Mouse (Mus musculus) CH12.LX (cell line): ENCODE results near the gene Trim29. TPM values are rescaled to one million over a fixed set of nuclear protein-coding genes. Genes with fewer than 3 reads are reported as not detected.

Source experiments
- DNase-seq: peaks from one replicate; pipeline ENCODE4 v3.0.0-alpha.2; 2013; ENCODE audit errors: extremely low read depth
- H3K27ac ChIP-seq: 2 replicates; pipeline ENCODE4 v1.5.1; 2012; ENCODE audit warnings: low read depth, mild to moderate bottlenecking, control low read depth, moderate library complexity; ENCODE audit not compliant: insufficient read depth
- H3K27me3 ChIP-seq: replicated peaks from 2 replicates; pipeline ENCODE3; 2012; ENCODE audit warnings: inconsistent platforms
- H3K36me3 ChIP-seq, 2 experiments: replicated peaks in 1 of 2; 2 replicates each; pipeline versions ENCODE3 to v1.6.1; 2012; ENCODE audit warnings: inconsistent platforms in 1 of 2, low read length in 1 of 2, mild to moderate bottlenecking in 1 of 2, mixed read lengths in 1 of 2, moderate library complexity in 1 of 2; ENCODE audit not compliant: control insufficient read depth in 1 of 2, insufficient read depth in 1 of 2
- H3K4me1 ChIP-seq, 2 experiments: 2 replicates each; pipeline ENCODE4 v1.6.1; 2012; ENCODE audit warnings: inconsistent platforms in 1 of 2, moderate library complexity in 1 of 2; ENCODE audit not compliant: insufficient read depth in 2 of 2, control insufficient read depth in 1 of 2
- H3K4me2 ChIP-seq: 2 replicates; pipeline ENCODE4 v1.6.1; 2012; ENCODE audit warnings: low read depth, mild to moderate bottlenecking, control low read depth; ENCODE audit not compliant: poor library complexity, insufficient read depth, severe bottlenecking
- H3K4me3 ChIP-seq, 3 experiments: fragments of 150-350 bp in 1 of 3; sonication (generic) in 1 of 3; replicated peaks in 1 of 3; 2 replicates each; pipeline versions ENCODE3 to v1.5.1; 2011 to 2012; ENCODE audit warnings: low read depth in 2 of 3, low read length in 2 of 3, mild to moderate bottlenecking in 2 of 3, moderate library complexity in 2 of 3, control low read depth in 1 of 3, improper control_type of control experiment in 1 of 3, inconsistent platforms in 1 of 3, mixed read lengths in 1 of 3; ENCODE audit not compliant: poor library complexity in 1 of 3
- H3K79me2 ChIP-seq: replicated peaks from 2 replicates; pipeline ENCODE4 v1.6.1; 2012; ENCODE audit warnings: mild to moderate bottlenecking, moderate library complexity; ENCODE audit not compliant: control insufficient read depth, poor library complexity, insufficient read depth, severe bottlenecking; ENCODE audit errors: extremely low read depth
- H3K9ac ChIP-seq: 2 replicates; pipeline ENCODE4 v1.6.1; 2012; ENCODE audit warnings: low read depth, mild to moderate bottlenecking, control low read depth, moderate library complexity; ENCODE audit not compliant: insufficient read depth
- H3K9me3 ChIP-seq: replicated peaks from 2 replicates; pipeline ENCODE3; 2012; ENCODE audit warnings: low read length, inconsistent platforms, mixed read lengths
- BHLHE40 ChIP-seq: IDR thresholded peaks from 2 replicates; pipeline ENCODE4 v1.6.1; 2011; ENCODE audit warnings: mild to moderate bottlenecking, low read depth, low read length, improper control_type of control experiment
- CHD1 ChIP-seq: IDR thresholded peaks from 2 replicates; pipeline ENCODE4 v1.6.1; 2012; ENCODE audit warnings: low read depth, low read length, improper control_type of control experiment, inconsistent platforms
- E2F4 ChIP-seq: IDR thresholded peaks from 2 replicates; pipeline ENCODE4 v1.6.1; 2011; ENCODE audit warnings: low read depth, low read length, improper control_type of control experiment; ENCODE audit not compliant: insufficient replicate concordance
- ETS1 ChIP-seq: conservative IDR thresholded peaks from 2 replicates; pipeline ENCODE4 v1.6.1; 2012; ENCODE audit warnings: low read depth, mild to moderate bottlenecking, inconsistent platforms, low read length, improper control_type of control experiment, moderate library complexity
- GABPA ChIP-seq: IDR thresholded peaks from 2 replicates; pipeline ENCODE4 v1.6.1; 2012; ENCODE audit warnings: low read depth, low read length, improper control_type of control experiment, inconsistent platforms; ENCODE audit not compliant: insufficient replicate concordance
- HCFC1 ChIP-seq: IDR thresholded peaks from 2 replicates; pipeline ENCODE4 v1.6.1; 2012; ENCODE audit warnings: low read depth, mild to moderate bottlenecking, inconsistent platforms, low read length, improper control_type of control experiment
- JUN ChIP-seq: IDR thresholded peaks from 2 replicates; pipeline ENCODE4 v1.6.1; 2011; ENCODE audit warnings: low read depth, mild to moderate bottlenecking, low read length, improper control_type of control experiment, moderate library complexity; ENCODE audit not compliant: insufficient read depth
- JUND ChIP-seq: conservative IDR thresholded peaks from 2 replicates; pipeline ENCODE4 v1.6.1; 2011; ENCODE audit warnings: low read depth, low read length, improper control_type of control experiment
- KAT2A ChIP-seq: IDR thresholded peaks from 2 replicates; pipeline ENCODE4 v1.6.1; 2012; ENCODE audit warnings: low read length, improper control_type of control experiment, inconsistent platforms; ENCODE audit not compliant: insufficient replicate concordance
- MAX ChIP-seq: IDR thresholded peaks from 2 replicates; pipeline ENCODE4 v1.6.1; 2011; ENCODE audit warnings: low read length, improper control_type of control experiment
- MAZ ChIP-seq: IDR thresholded peaks from 2 replicates; pipeline ENCODE4 v1.6.1; 2012; ENCODE audit warnings: low read depth, mild to moderate bottlenecking, inconsistent platforms, low read length, improper control_type of control experiment, moderate library complexity
- MEF2A ChIP-seq: IDR thresholded peaks from 2 replicates; pipeline ENCODE4 v1.6.1; 2014; ENCODE audit warnings: low read depth, mild to moderate bottlenecking, inconsistent platforms, low read length, improper control_type of control experiment, borderline replicate concordance
- MXI1 ChIP-seq: IDR thresholded peaks from 2 replicates; pipeline ENCODE4 v1.6.1; 2011; ENCODE audit warnings: mild to moderate bottlenecking, low read depth, low read length, improper control_type of control experiment
- MYC ChIP-seq: IDR thresholded peaks from 2 replicates; pipeline ENCODE4 v1.6.1; 2011; ENCODE audit warnings: low read depth, mild to moderate bottlenecking, improper control_type of control experiment, low read length
- NELFE ChIP-seq: IDR thresholded peaks from 2 replicates; pipeline ENCODE4 v1.6.1; 2011; ENCODE audit warnings: low read depth, low read length, improper control_type of control experiment
- NRF1 ChIP-seq: IDR thresholded peaks from 2 replicates; pipeline ENCODE4 v1.6.1; 2014; ENCODE audit warnings: low read depth, mild to moderate bottlenecking, inconsistent platforms, low read length, improper control_type of control experiment, moderate library complexity
- RAD21 ChIP-seq: IDR thresholded peaks from 2 replicates; pipeline ENCODE4 v1.6.1; 2011; ENCODE audit warnings: low read depth, mild to moderate bottlenecking, low read length, improper control_type of control experiment, moderate library complexity
- SIN3A ChIP-seq: IDR thresholded peaks from 2 replicates; pipeline ENCODE4 v1.6.1; 2012; ENCODE audit warnings: low read length, improper control_type of control experiment, inconsistent platforms
- SMC3 ChIP-seq: IDR thresholded peaks from 2 replicates; pipeline ENCODE4 v1.6.1; 2011; ENCODE audit warnings: low read depth, low read length, improper control_type of control experiment
- TBP ChIP-seq: conservative IDR thresholded peaks from 2 replicates; pipeline ENCODE4 v1.6.1; 2011; ENCODE audit warnings: low read depth, low read length, improper control_type of control experiment
- TCF12 ChIP-seq: IDR thresholded peaks from 2 replicates; pipeline ENCODE4 v1.6.1; 2014; ENCODE audit warnings: low read depth, mild to moderate bottlenecking, inconsistent platforms, low read length, improper control_type of control experiment
- UBTF ChIP-seq: IDR thresholded peaks from 2 replicates; pipeline ENCODE4 v1.6.1; 2012; ENCODE audit warnings: low read depth, mild to moderate bottlenecking, inconsistent platforms, low read length, improper control_type of control experiment, moderate library complexity
- USF1 ChIP-seq: IDR thresholded peaks from 2 replicates; pipeline ENCODE4 v1.6.1; 2014; ENCODE audit warnings: low read depth, mild to moderate bottlenecking, inconsistent platforms, low read length, improper control_type of control experiment
- ZKSCAN1 ChIP-seq: IDR thresholded peaks from 2 replicates; pipeline ENCODE4 v1.6.1; 2012; ENCODE audit warnings: low read depth, inconsistent platforms, low read length, improper control_type of control experiment, borderline replicate concordance
- ZNF384 ChIP-seq: IDR thresholded peaks from 2 replicates; pipeline ENCODE4 v1.6.1; 2012; ENCODE audit warnings: low read depth, low read length, improper control_type of control experiment, inconsistent platforms
- dilution Hi-C: fragments of 300-500 bp; cut with MboI; formaldehyde crosslinking; loops from 2 replicates; pipeline ENCODE4 v1.14.3; 2020; ENCODE audit warnings: low sequenced_read_pairs; ENCODE audit not compliant: extremely low pct_unique_long_range_greater_than_20kb, extremely low pct_ligation_motif_present
- in situ Hi-C: fragments of 300-500 bp; cut with MboI; formaldehyde crosslinking; loops from 3 replicates; pipeline ENCODE4 v1.14.3; 2019; ENCODE audit warnings: low sequenced_read_pairs, low pct_ligation_motif_present, low pct_unique_long_range_greater_than_20kb, mixed read lengths
- polyA plus RNA-seq: library from polyadenylated mRNA; unstranded; fragments of >175 nt; gene quantifications from 2 replicates; pipeline ENCODE4 v1.2.1, GENCODE M21; 2012; ENCODE audit warnings: low read depth; ENCODE audit not compliant: insufficient read length
- total RNA-seq, 2 experiments: library from RNA; depleted of rRNA; stranded (reverse); fragments of 300-350 nt in 1 of 2; fragments of >200 nt in 1 of 2; gene quantifications; 2 replicates each; pipeline ENCODE4 v1.2.3; 2012 to 2014

Gene Trim29
- total and polyA plus RNA-seq, 3 experiments: 0.13 to 0.21 (median 0.17) TPM

GRCm38 (mm10) chr9:43322666-43323065 is 12.0 kb downstream of the Trim29 start:
- no peak for DNase-seq
- TF ChIP-seq BHLHE40 (no peak), TCF12 (no peak), NRF1 (no peak), UBTF (no peak), RAD21 (no peak), TBP (no peak), USF1 (no peak), MAZ (no peak), ZNF384 (no peak), MAX (no peak), JUN (no peak), HCFC1 (no peak), SIN3A (no peak), JUND (no peak), MEF2A (no peak), SMC3 (no peak), KAT2A (no peak), ZKSCAN1 (no peak)
- dilution Hi-C loops (no loop called here), in situ Hi-C loops (no loop called here)
- H3K27me3 ChIP-seq: peaks cover 20% of the 10 kb centered on the region
- H3K79me2 ChIP-seq: no peaks in the 10 kb centered on the region
- no peak overlapping the region for H3K9ac ChIP-seq
- H3K4me2 ChIP-seq: no peak overlapping the region
- H3K27ac ChIP-seq: no peak overlapping the region
- H3K4me1 ChIP-seq: peaks cover 3 to 26% of the 10 kb centered on the region in 2 experiments; a peak in 3 of 4 replicates
- H3K4me3 ChIP-seq: no peak overlapping the region
- no peaks in the 10 kb centered on the region for H3K36me3 ChIP-seq
- no peaks in the 10 kb centered on the region for H3K9me3 ChIP-seq

GRCm38 (mm10) chr9:43325486-43325885 is 14.8 kb downstream of the Trim29 start:
- no peak overlapping the region for H3K9ac ChIP-seq
- no peak for TF ChIP-seq SMC3
- no peak for TF ChIP-seq E2F4
- TF ChIP-seq MXI1: no peak
- TF ChIP-seq MAX: no peak
- TF ChIP-seq TBP: no peak
- no peak for TF ChIP-seq CHD1
- TF ChIP-seq ETS1: no peak
- no peak for TF ChIP-seq KAT2A
- no peak for TF ChIP-seq JUN
- TF ChIP-seq MAZ: no peak
- no peak for TF ChIP-seq MYC
- no peak for TF ChIP-seq GABPA
- TF ChIP-seq NELFE: no peak
- no peak overlapping the region for H3K4me3 ChIP-seq
- in situ Hi-C loops: loop anchor here (5.0 to 25.0 kb wide), 3 partner anchors 33 to 512 kb away; partner anchors contain the start of gene Nectin1
- H3K9me3 ChIP-seq: no peaks in the 10 kb centered on the region
- H3K27me3 ChIP-seq: peaks cover 10% of the 10 kb centered on the region
- no peak overlapping the region for H3K27ac ChIP-seq
- no peaks in the 10 kb centered on the region for H3K36me3 ChIP-seq
- dilution Hi-C loops: no loop called here
- H3K79me2 ChIP-seq: no peaks in the 10 kb centered on the region
- peaks cover 3 to 28% of the 10 kb centered on the region in 2 experiments; a peak in 3 of 4 replicates for H3K4me1 ChIP-seq
- DNase-seq: no peak
- no peak overlapping the region for H3K4me2 ChIP-seq
